Mouse (Mus musculus): ENCODE measurements around the gene Fpgs. TPM values are rescaled to one million over a fixed set of nuclear protein-coding genes. Genes with fewer than 3 reads are reported as not detected.

Gene Fpgs
- polyA plus RNA-seq, 1 experiment from 2014 or later, result 31.6 TPM

DNA sequence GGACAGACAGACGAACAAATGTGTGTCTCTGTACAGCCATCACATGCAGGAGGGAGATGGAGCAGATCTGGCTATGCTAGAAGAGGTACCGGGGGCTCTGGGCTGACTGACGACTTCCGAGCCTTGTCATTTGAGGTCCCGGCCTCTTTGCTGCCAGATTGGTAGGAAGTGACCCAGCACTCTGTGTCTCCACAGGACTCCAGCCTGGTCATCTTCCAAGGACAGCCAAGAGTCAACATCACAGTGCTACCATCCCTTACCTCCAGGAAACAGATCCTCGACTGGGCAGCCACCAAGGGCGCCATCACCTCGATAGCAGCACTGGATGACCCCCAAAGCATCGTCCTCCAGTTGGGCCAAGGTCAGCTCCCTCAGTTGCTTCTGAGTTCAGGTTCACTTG lies 32.8 kb downstream of the Fpgs start:
- H3K36me3 ChIP-seq, result peaks cover 13% of the 10 kb centered on the region; the same call in 1 of the 2 replicates
- 92% methylated on average over 9 of the region's 9 CpGs for WGBS
- H3K27ac ChIP-seq, result no peak overlapping the region

DNA sequence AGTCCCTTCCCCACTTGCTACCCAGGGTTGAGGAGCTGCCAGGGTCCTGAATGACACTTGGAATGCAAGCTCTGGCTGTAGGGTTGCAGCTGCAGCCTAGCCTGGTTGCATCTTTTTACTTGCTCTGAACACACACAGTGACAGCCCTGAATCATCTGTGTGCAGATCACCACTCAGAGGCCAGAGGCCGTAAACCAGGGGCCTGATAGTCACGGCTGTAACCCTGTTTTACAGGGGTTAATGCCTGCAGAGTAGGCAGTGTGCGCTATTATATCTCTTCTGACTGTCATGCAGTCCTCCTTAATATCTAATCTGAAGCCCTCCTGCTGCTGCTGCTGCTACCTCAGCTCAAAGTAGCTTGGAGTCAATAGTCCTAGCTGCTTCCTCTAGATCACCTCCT lies 34.1 kb downstream of the Fpgs start:
- Histone ChIP-seq H3K4me3 (no peak overlapping the region), H3K4me1 (peaks cover 17% of the 10 kb centered on the region), H3K9me3 (replicated peaks) (no peaks in the 10 kb centered on the region), H3K36me3 (peaks cover 10% of the 10 kb centered on the region; the same call in 1 of the 2 replicates), H3K27me3 (ENCODE audit: low read depth, poor library complexity, severe bottlenecking) (no peaks in the 10 kb centered on the region), H3K27ac (no peak overlapping the region)
- DNase-seq (ENCODE audit: low spot score), result no peak
- WGBS, result 54% methylated on average over 3 of the region's 3 CpGs

More for the DNA sequence above, 32.8 kb downstream of the Fpgs start:
- H3K27me3 ChIP-seq (ENCODE audit: low read depth, poor library complexity, severe bottlenecking), result no peaks in the 10 kb centered on the region
- peaks cover 13% of the 10 kb centered on the region for H3K4me1 ChIP-seq
- DNase-seq (ENCODE audit: low spot score), result no peak
- no peak overlapping the region for H3K4me3 ChIP-seq
- H3K9me3 ChIP-seq (replicated peaks), result no peaks in the 10 kb centered on the region

DNA sequence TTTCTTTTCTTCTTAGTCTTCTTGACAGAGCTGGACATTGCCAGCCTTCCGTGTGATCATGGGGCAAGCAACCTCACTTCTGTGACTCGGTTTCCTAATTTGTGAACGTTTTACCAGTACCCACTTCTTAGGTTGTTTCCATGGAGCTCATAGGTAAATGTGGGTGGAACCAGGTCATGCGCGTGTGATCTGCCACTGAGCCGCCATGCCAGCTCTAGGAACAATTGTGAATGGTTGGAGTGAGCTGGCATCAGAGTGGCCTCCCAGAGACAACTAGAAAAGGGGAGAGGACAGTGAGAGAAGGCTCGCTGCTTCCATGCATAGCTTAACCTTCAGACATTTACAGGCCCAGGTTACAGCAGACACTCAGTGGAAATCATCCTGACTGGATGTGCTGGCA lies 35.8 kb downstream of the Fpgs start:
- no peaks in the 10 kb centered on the region for H3K27me3 ChIP-seq (ENCODE audit: low read depth, poor library complexity, severe bottlenecking)
- H3K9me3 ChIP-seq (replicated peaks), result no peaks in the 10 kb centered on the region
- peak overlapping the region; percentile 64; the same call in 1 of the 2 replicates for H3K27ac ChIP-seq
- H3K4me1 ChIP-seq, result peaks cover 12% of the 10 kb centered on the region
- H3K4me3 ChIP-seq, result no peak overlapping the region
- 91% methylated on average over 7 of the region's 7 CpGs for WGBS
- no peak for DNase-seq (ENCODE audit: low spot score)
- H3K36me3 ChIP-seq, result peaks cover 5% of the 10 kb centered on the region; the same call in 1 of the 2 replicates

DNA sequence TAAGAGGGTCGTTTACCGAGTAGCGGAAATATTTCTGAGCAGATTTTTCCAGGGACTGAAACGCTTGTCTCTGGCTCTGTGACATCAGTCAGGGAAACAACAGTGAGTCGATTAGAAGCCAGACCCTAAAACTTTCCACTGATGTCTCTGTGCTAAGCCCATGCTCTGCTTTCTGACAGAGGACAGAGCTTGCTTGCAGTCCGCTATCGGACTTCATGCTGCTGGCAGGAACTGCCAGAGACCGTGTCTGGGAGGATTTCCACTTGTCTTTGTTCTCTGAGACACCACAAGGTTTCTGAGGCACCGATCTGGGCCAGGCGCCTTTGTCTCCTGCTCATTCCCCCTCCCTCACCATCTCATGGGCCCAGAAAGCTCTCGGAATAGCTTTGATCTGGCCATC lies 36.2 kb downstream of the Fpgs start:
- Histone ChIP-seq H3K27me3 (ENCODE audit: low read depth, poor library complexity, severe bottlenecking) (no peaks in the 10 kb centered on the region), H3K4me1 (peaks cover 11% of the 10 kb centered on the region), H3K27ac (peak overlapping the region; percentile 64), H3K36me3 (peaks cover 2% of the 10 kb centered on the region; the same call in 1 of the 2 replicates), H3K4me3 (no peak overlapping the region), H3K9me3 (replicated peaks) (no peaks in the 10 kb centered on the region)
- no peak for DNase-seq (ENCODE audit: low spot score)
- WGBS, result 68% methylated on average over 11 of the region's 11 CpGs

DNA sequence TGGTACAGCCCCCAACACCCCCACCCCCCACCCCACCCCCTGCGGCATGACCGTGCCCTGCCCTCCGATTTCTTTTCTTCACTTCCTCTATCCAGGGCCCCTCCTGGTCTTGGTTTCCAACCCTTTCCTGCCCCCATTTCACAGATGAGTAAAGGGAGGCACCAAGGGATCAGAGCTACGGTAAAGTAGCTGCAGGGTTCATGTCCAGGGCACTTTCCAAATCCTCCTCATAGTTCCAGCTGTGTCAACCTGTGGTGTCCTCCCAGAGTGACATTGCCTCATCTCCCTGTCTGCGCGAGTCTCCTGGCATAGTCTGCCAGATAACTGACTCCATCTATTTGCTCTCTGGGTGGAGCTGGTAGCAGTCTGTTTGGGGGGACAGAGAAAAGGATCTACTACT lies 38.1 kb downstream of the Fpgs start:
- no peaks in the 10 kb centered on the region for H3K36me3 ChIP-seq
- H3K4me3 ChIP-seq, result no peak overlapping the region
- H3K4me1 ChIP-seq, result peaks cover 24% of the 10 kb centered on the region
- DNase-seq (ENCODE audit: low spot score), result no peak
- no peak overlapping the region; the same call in 1 of the 2 replicates for H3K27ac ChIP-seq
- WGBS, result 89% methylated on average over 6 of the region's 6 CpGs
- H3K9me3 ChIP-seq (replicated peaks), result no peaks in the 10 kb centered on the region
- H3K27me3 ChIP-seq (ENCODE audit: low read depth, poor library complexity, severe bottlenecking), result no peaks in the 10 kb centered on the region

- H3K36me3 ChIP-seq, result no peaks in the 10 kb centered on the region
- WGBS, result 75% methylated on average over 8 of the region's 8 CpGs
- peaks cover 24% of the 10 kb centered on the region for H3K4me1 ChIP-seq
- no peak overlapping the region; the same call in 1 of the 2 replicates for H3K27ac ChIP-seq
- H3K9me3 ChIP-seq (replicated peaks), result no peaks in the 10 kb centered on the region
- H3K27me3 ChIP-seq (ENCODE audit: low read depth, poor library complexity, severe bottlenecking), result no peaks in the 10 kb centered on the region
- DNase-seq (ENCODE audit: low spot score), result no peak
- H3K4me3 ChIP-seq, result no peak overlapping the region
These were observed 38.6 kb downstream of the Fpgs start for GRCm38 (mm10) chr2:32665345-32665744.

DNA sequence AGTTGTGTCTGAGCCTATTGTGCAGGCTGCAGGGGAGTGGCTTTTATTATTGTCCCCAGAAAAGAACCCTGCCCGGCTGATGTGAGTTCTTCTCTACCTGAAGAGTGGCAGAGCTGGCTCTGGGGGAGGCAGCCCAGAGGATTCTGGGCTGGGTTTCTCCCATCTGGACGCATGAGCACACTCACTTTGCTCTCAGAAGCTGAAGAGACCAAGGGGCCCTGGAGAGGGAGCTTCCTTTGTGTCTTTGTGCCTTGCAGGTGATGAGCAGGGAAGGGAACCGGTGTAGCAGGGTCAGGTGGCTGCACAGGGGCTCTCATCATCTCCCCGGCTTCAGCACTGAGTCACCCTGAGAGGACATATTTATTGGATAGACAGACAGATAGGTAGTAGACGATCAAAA lies 41.7 kb downstream of the Fpgs start:
- no peak overlapping the region for H3K4me3 ChIP-seq

GRCm38 (mm10) chr2:32661509-32662107 lies 42.3 kb downstream of the Fpgs start:
- DNase-seq (ENCODE audit: low spot score), result no peak
- WGBS, result 39% methylated on average over 7 of the region's 7 CpGs

More for the DNA sequence above, 41.7 kb downstream of the Fpgs start:
- peak overlapping the region; percentile 63 for H3K27ac ChIP-seq
- no peaks in the 10 kb centered on the region for H3K36me3 ChIP-seq
- H3K9me3 ChIP-seq (replicated peaks), result no peaks in the 10 kb centered on the region
- WGBS, result 65% methylated on average over 5 of the region's 5 CpGs
- no peak for DNase-seq (ENCODE audit: low spot score)
- peaks cover 22% of the 10 kb centered on the region for H3K4me1 ChIP-seq
- no peaks in the 10 kb centered on the region for H3K27me3 ChIP-seq (ENCODE audit: low read depth, poor library complexity, severe bottlenecking)

GRCm38 (mm10) chr2:32658873-32659272 lies 45.1 kb downstream of the Fpgs start:
- H3K9me3 ChIP-seq (replicated peaks), result no peaks in the 10 kb centered on the region
- no peak overlapping the region for H3K4me3 ChIP-seq
- DNase-seq (ENCODE audit: low spot score), result no peak
- H3K4me1 ChIP-seq, result peaks cover 41% of the 10 kb centered on the region
- no peaks in the 10 kb centered on the region for H3K36me3 ChIP-seq
- no peaks in the 10 kb centered on the region for H3K27me3 ChIP-seq (ENCODE audit: low read depth, poor library complexity, severe bottlenecking)
- peak overlapping the region; percentile 4; the same call in 1 of the 2 replicates for H3K27ac ChIP-seq
- 94% methylated on average over 2 of the region's 2 CpGs for WGBS

More at GRCm38 (mm10) chr2:32661509-32662107, 42.3 kb downstream of the Fpgs start:
- peak overlapping the region; percentile 63 for H3K27ac ChIP-seq
- no peaks in the 10 kb centered on the region for H3K36me3 ChIP-seq
- no peak overlapping the region for H3K4me3 ChIP-seq
- H3K9me3 ChIP-seq (replicated peaks), result no peaks in the 10 kb centered on the region
- peaks cover 22% of the 10 kb centered on the region for H3K4me1 ChIP-seq
- no peaks in the 10 kb centered on the region for H3K27me3 ChIP-seq (ENCODE audit: low read depth, poor library complexity, severe bottlenecking)

GRCm38 (mm10) chr2:32655826-32656225 lies 48.1 kb downstream of the Fpgs start:
- Histone ChIP-seq H3K27me3 (ENCODE audit: low read depth, poor library complexity, severe bottlenecking) (no peaks in the 10 kb centered on the region), H3K9me3 (replicated peaks) (no peaks in the 10 kb centered on the region), H3K4me3 (no peak overlapping the region), H3K4me1 (peaks cover 37% of the 10 kb centered on the region), H3K27ac (peak overlapping the region; percentile 89), H3K36me3 (no peaks in the 10 kb centered on the region)
- WGBS, result 31% methylated on average over 12 of the region's 12 CpGs
- peak; percentile 70 for DNase-seq (ENCODE audit: low spot score)

- Histone ChIP-seq H3K4me1 (peaks cover 37% of the 10 kb centered on the region), H3K36me3 (no peaks in the 10 kb centered on the region), H3K27ac (peak overlapping the region; percentile 89), H3K9me3 (replicated peaks) (no peaks in the 10 kb centered on the region), H3K27me3 (ENCODE audit: low read depth, poor library complexity, severe bottlenecking) (no peaks in the 10 kb centered on the region), H3K4me3 (no peak overlapping the region)
- WGBS, result 83% methylated on average over 3 of the region's 3 CpGs
- DNase-seq (ENCODE audit: low spot score), result no peak
These were observed 48.6 kb downstream of the Fpgs start for GRCm38 (mm10) chr2:32655394-32655744.

DNA sequence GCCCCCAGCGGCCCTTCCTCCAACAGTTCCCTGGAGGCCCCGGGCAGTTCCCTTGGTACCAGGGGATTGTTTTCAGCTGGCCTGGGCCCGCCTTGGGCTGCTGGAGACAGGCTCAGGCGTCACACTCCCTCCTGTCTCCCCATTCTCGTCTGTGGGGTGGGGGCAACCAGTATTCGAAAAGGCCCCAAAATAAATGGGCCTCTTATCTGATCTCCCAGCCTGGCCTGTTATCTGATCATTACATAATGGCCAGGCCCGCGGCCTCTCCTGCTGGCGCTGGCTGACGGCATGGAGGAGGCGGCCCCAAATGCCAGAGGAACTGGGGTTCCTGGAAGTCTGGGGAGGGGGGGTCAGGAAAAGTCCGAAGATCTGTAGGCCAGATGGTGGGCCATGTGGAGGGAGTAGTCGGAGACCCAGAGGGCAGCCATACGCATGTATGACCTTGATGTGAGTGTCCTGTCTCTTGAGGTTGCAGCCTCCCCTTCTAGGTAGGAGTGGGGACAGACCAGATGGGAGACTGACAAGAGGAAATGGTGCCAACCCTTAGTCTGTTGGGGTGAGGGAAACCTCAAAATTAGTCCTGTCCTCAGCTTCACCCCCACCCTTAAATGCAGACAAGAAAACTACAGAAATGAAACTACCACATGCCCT lies 49.1 kb downstream of the Fpgs start:
- Histone ChIP-seq H3K27me3 (ENCODE audit: low read depth, poor library complexity, severe bottlenecking) (no peaks in the 10 kb centered on the region), H3K27ac (peak overlapping the region; percentile 89), H3K4me3 (peak overlapping the region; percentile 16), H3K4me1 (peaks cover 37% of the 10 kb centered on the region), H3K36me3 (no peaks in the 10 kb centered on the region), H3K9me3 (replicated peaks) (no peaks in the 10 kb centered on the region)
- no peak for DNase-seq (ENCODE audit: low spot score)
- 56% methylated on average over 14 of the region's 14 CpGs for WGBS

DNA sequence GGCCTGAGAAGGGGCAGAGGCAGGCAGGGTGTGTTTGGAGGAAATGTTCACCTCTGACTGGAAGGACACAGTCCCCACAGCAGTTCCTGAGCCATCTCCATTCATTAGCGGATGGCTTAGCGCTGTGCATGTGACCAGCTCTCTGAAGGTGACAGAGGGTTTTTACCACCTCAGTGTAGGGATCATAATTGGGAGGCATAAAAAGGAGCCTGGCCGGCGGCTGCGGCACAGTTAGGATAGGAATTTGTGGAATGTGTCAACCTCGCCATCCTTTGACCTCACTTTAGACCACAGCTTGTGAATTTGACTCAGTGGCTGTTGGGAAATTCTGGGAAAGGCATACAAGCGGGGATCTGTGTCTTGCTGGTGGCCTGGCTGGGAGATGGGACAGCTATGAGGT lies 50.2 kb downstream of the Fpgs start:
- 18% methylated on average over 7 of the region's 7 CpGs for WGBS
- H3K27me3 ChIP-seq (ENCODE audit: low read depth, poor library complexity, severe bottlenecking), result no peaks in the 10 kb centered on the region
- peak overlapping the region; percentile 89 for H3K27ac ChIP-seq
- H3K4me1 ChIP-seq, result peaks cover 37% of the 10 kb centered on the region
- DNase-seq (ENCODE audit: low spot score), result no peak
- H3K4me3 ChIP-seq, result no peak overlapping the region
- H3K36me3 ChIP-seq, result no peaks in the 10 kb centered on the region
- no peaks in the 10 kb centered on the region for H3K9me3 ChIP-seq (replicated peaks)

Data from limb, embryonic 10.5 days (tissue).